Mouse (Mus musculus) testis, postnatal 14 days (tissue): ENCODE measurements around the gene Rbfox3.

Experiments
- DNase-seq: peaks from one replicate; pipeline ENCODE4 v3.0.0; 2021; ENCODE audit warnings: low spot score

Gene Rbfox3

GRCm38 (mm10) chr11:118507095-118507494 is 404.3 kb downstream of the Rbfox3 start:
- no peak for DNase-seq

GRCm38 (mm10) chr11:118504180-118504454 is 407.3 kb downstream of the Rbfox3 start:
- DNase-seq, result peak; percentile 41

GRCm38 (mm10) chr11:118503418-118504179 is 407.8 kb downstream of the Rbfox3 start:
- no peak for DNase-seq

GRCm38 (mm10) chr11:118502990-118503389 is 408.4 kb downstream of the Rbfox3 start:
- no peak for DNase-seq

- no peak for DNase-seq
These were observed 415.2 kb downstream of the Rbfox3 start for GRCm38 (mm10) chr11:118496066-118496689.

GRCm38 (mm10) chr11:118495065-118495464 is 416.3 kb downstream of the Rbfox3 start:
- DNase-seq, result no peak

GRCm38 (mm10) chr11:118494001-118494737 is 417.2 kb downstream of the Rbfox3 start:
- no peak for DNase-seq

GRCm38 (mm10) chr11:118493458-118493857 is 417.9 kb downstream of the Rbfox3 start:
- DNase-seq, result no peak

- DNase-seq, result no peak
These were observed 420.2 kb downstream of the Rbfox3 start for GRCm38 (mm10) chr11:118491230-118491629.

GRCm38 (mm10) chr11:118490566-118491218 is 420.7 kb downstream of the Rbfox3 start:
- DNase-seq, result peak; percentile 68

GRCm38 (mm10) chr11:118488907-118489270 is 422.5 kb downstream of the Rbfox3 start:
- DNase-seq, result no peak

GRCm38 (mm10) chr11:118488191-118488906 is 423.0 kb downstream of the Rbfox3 start:
- DNase-seq, result no peak

GRCm38 (mm10) chr11:118486881-118487772 is 424.3 kb downstream of the Rbfox3 start:
- no peak for DNase-seq

- DNase-seq, result no peak
These were observed 425.1 kb downstream of the Rbfox3 start for GRCm38 (mm10) chr11:118486281-118486680.

GRCm38 (mm10) chr11:118485780-118486179 is 425.6 kb downstream of the Rbfox3 start:
- no peak for DNase-seq

- DNase-seq, result no peak
These were observed 426.1 kb downstream of the Rbfox3 start for GRCm38 (mm10) chr11:118485338-118485737.

GRCm38 (mm10) chr11:118484169-118484568 is 427.2 kb downstream of the Rbfox3 start:
- DNase-seq, result no peak

GRCm38 (mm10) chr11:118481751-118482150 is 429.6 kb downstream of the Rbfox3 start:
- no peak for DNase-seq

GRCm38 (mm10) chr11:118481231-118481630 is 430.2 kb downstream of the Rbfox3 start:
- DNase-seq, result no peak

- no peak for DNase-seq
These were observed 431.6 kb downstream of the Rbfox3 start for GRCm38 (mm10) chr11:118479776-118480175.
